Mouse (Mus musculus) frontal cortex, adult (tissue): ENCODE results near the gene Abcg4.
"Not testable (repeated sequence)": the region's sequence is repeated elsewhere in the genome, so short reads cannot be mapped to it uniquely, and the experiment has no call there.

Source experiments
- ATAC-seq: cut with Nextera tagmentation; 2 replicates; pipeline ENCODE4 v1.9.2; 2017; ENCODE audit warnings: mild to moderate bottlenecking, moderate library complexity, mixed read lengths; ENCODE audit not compliant: low TSS enrichment

Abcg4 gene

GRCm38 (mm10) chr9:44319887-44320798 lies 31.7 kb upstream of the Abcg4 start, which contains the start of gene C2cd2l:
TSS of gene C2cd2l (minus strand) at chr9:44320285.
- peak; percentile 90 for ATAC-seq

- ATAC-seq: 0 out of 2 replicates have a peak, but pooled peaks have one; percentile 8
Measured at GRCm38 (mm10) chr9:44319105-44319886, 30.9 kb upstream of the Abcg4 start.

GRCm38 (mm10) chr9:44318826-44319095 lies 30.3 kb upstream of the Abcg4 start:
- no peak for ATAC-seq

DNA sequence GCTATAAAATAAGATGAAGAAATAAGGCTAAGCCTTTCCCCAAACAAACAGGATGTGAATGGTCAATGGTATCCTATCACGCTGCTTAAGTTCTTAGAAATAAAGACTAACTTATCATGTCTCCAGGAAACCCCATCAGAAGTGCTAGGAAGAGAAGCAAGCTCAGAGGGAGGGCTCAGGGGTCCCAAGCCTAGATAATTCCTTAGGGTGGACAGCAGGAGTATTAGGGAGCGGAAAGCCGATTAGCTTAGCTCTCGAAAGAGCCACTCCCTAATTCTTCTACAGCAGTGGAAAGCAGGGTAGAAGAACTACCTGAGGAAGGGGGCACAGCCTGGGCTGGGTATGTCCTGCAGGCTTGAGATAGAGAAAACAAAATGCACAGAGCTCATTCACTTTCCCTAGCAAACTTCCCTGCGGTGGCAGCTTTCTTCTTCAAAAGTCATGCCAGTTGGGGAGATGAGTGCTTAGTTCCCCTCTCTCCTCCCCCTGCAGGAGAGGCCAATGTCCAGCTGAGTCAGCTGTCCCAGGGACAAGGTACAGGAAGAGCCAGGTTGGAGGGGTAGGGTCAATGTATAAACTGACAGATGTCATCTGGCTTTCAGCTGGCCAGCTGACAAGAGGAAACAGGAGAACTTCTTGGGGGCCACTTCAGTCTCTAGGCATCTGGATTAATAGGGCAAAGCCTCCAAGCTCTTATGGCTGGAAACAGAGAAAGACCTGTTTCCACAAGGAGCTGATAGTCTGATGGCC lies 29.8 kb upstream of the Abcg4 start:
- ATAC-seq: no peak

GRCm38 (mm10) chr9:44317452-44317851 lies 29.0 kb upstream of the Abcg4 start:
- no peak for ATAC-seq

GRCm38 (mm10) chr9:44314910-44315309 lies 26.5 kb upstream of the Abcg4 start:
- ATAC-seq: no peak

- no peak for ATAC-seq
Measured at GRCm38 (mm10) chr9:44314257-44314547, 25.8 kb upstream of the Abcg4 start.

- peak; percentile 81 for ATAC-seq
Measured at GRCm38 (mm10) chr9:44313476-44314256, 25.3 kb upstream of the Abcg4 start.

DNA sequence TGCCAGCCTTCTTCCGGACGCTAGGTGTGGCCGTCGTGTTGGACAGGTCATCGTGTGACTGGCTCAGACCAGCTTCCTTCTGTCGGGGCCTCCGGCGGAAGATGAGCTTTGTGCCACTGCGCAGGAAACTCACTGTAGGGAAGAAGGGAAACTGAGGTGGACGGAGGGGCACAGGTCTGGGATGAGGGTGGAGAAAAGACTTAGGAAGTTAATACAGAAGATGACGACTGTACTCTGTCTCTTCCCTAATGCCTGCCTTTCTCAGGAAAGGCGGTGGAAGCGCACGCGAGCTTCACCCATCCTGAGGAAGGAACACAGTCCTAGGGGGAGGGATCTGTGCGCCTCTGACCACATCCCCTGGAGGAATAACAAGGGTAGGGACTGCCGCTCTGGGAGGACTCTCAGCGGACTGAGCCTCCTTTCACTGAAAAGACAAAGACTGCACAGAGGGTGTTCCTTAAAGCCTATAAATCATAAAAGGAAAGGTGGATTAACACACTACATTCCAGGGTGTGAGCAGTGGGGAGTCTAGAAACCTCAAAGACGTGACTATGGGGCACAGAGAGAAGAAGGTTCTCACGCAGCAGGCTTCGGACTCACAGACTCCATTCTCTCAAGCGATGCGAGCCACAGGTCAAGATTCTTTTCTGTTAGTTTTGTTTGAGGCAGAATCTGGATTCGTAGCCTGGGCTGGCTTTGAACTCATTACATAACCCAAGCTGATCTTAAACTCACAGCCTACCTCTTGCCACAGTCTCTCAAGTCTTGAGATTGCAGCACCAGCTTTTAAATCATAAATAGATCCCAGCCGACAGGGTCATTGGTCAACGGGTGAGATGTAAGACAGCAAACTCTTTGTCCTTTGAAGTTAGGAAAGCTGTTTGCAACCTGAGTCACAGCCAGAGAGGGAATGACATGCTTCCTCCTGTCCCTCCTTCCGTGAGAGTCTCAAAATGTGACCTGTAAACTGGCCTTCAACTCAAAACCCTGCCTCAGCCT lies 23.0 kb upstream of the Abcg4 start:
- ATAC-seq: no peak

DNA sequence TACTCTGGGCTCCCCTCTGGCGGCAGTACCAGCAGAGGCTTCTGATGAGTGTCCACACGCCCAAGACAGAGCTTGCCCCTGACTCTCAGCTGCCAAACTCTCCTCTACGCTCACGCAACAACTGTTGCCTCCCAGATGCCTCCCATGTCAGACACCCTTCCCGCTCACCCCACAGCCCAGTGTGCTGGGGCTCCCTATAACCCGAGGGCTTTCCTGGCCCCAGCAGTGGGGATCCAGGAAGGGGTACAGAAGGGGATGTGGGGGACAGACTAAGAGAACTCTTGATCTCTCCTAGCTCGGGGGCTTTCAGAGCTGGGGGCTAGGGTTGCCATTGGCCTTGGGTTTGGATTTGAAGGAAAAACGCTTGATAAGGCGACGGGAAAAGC lies 22.3 kb upstream of the Abcg4 start:
- ATAC-seq: no peak

GRCm38 (mm10) chr9:44309756-44310155 lies 21.3 kb upstream of the Abcg4 start:
- no peak for ATAC-seq

DNA sequence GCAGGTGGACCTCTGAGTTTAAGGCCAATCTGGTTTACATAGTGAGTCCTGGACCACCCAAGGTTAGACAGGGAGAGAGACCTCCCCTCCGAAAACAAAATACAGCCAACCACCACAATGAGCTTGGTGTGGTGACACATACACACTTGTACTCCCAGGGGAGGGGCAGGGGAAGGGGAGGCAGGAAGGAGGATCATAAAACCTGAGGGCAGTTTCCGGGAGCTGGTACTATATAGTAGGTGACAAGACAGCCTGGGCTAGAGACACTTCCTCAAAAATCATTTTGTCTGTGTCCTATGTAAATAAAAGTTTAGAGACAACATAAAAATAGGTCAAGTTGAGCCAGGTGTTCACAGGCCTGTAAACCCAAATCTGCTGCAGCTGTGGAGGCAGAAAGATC lies 18.8 kb upstream of the Abcg4 start:
- no peak for ATAC-seq

DNA sequence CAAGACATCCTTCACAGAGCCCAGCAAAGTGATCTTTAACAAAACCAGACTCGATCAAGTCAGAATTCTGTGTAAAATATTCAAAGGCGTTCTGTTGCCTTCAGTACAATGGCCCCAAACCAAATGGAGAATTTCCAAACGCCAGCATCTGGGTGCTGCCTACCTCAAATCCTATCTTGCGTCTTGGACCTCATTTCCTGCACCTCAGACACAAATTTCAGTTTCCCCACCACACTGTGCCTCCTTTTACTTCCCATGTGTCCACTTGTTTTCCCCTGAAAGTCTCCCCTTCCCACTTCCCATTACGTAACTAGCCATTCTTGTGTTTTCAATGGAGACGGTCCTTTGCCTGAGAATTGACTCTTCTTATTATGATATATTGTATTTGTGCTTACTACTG lies 18.1 kb upstream of the Abcg4 start:
- ATAC-seq: no peak

DNA sequence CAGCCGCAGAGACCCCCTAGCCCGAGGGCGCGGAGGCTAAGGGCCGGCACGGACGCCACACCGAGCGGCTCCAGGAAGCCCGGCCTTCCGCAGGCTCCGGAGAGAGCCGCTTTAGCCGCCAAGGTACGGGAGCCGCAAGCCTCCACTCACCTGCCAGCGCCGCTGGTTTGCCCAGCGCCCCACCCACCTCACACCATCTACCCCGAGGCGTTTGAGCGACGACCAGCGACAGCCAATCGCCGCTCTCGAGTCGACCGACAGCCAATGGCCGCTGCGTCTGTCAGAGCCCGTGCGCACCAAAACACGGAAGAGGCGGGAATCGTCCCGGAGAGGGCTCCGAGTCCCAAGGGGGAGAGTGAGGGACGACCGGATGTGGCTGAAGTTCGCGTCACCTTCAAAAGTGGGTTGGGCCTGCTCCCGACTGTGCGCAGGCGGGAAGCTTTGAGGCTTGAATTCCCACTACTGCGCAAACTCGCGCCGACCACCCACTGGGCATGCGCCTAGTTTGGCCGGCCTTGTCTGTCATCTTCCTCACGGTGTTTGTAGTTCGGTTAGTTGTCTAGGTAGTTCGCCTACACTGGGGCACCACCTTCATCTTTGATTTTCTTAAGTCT lies 17.2 kb upstream of the Abcg4 start, which contains the start of gene Hinfp:
TSS of gene Hinfp (minus strand) at position 206 of the 614 bp plus-strand sequence.
- ATAC-seq: peak; percentile 98

- ATAC-seq: not testable (repeated sequence)
Measured at GRCm38 (mm10) chr9:44300001-44300400, 11.6 kb upstream of the Abcg4 start.

DNA sequence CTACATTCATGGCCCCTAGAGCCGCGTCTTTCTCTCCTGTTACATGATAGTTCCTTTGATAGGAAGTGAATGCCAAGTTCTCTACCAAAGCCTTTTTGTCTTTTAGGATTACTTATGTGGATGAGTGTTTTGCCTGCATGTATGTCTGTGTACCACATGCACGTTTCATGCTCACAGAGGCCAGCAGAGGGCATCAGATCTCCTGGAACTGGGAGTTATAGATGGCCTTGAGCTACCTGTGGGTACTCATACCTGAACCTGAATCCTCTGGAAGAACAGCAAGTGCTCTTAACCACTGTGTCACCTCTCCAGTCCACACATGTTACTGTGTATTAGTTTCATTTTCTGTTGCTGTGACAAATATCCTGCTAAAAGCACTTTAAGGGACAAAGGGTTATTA lies 4.1 kb upstream of the Abcg4 start:
- no peak for ATAC-seq

- no peak for ATAC-seq
Measured at GRCm38 (mm10) chr9:44288959-44289291, 510 bp upstream of the Abcg4 start.

GRCm38 (mm10) chr9:44287401-44288075 lies 877 bp downstream of the Abcg4 start:
- peak; percentile 38; the same call in 1 of the 2 replicates for ATAC-seq

DNA sequence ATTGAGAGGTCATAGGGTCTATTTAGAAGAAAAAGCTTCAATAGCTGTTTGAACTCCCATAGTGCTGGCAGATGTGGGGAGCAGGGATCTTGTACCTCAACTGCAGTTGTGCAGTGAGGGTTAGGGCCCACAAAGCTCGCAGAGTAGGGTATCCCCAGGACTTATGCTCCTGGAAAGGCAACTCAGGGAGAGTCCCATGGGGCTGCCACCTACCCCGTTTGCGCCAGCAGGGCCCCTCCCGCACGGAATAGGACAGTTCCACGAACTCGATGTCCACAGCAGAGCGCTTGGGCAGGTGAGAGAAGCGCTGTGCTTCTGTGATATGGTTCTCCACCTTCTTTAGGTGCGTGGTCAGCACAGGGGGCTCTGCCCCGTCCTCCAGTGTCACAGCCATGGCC lies 1.4 kb downstream of the Abcg4 start:
- 0 out of 2 replicates have a peak, but pooled peaks have one; percentile 18 for ATAC-seq
